Mouse (Mus musculus) T-helper 17 cell (primary cell): ENCODE measurements around the gene Syt13.

Experiments used
- in situ Hi-C, 2 experiments: fragments of 300-600 bp; cut with MboI, MseI; formaldehyde crosslinking; loops; 1 replicate in 1 of 2; 2 replicates in 1 of 2; pipeline ENCODE4 v1.15.1; 2025; ENCODE audit warnings: high pct_unique_total_duplicates in 2 of 2

Gene Syt13

DNA sequence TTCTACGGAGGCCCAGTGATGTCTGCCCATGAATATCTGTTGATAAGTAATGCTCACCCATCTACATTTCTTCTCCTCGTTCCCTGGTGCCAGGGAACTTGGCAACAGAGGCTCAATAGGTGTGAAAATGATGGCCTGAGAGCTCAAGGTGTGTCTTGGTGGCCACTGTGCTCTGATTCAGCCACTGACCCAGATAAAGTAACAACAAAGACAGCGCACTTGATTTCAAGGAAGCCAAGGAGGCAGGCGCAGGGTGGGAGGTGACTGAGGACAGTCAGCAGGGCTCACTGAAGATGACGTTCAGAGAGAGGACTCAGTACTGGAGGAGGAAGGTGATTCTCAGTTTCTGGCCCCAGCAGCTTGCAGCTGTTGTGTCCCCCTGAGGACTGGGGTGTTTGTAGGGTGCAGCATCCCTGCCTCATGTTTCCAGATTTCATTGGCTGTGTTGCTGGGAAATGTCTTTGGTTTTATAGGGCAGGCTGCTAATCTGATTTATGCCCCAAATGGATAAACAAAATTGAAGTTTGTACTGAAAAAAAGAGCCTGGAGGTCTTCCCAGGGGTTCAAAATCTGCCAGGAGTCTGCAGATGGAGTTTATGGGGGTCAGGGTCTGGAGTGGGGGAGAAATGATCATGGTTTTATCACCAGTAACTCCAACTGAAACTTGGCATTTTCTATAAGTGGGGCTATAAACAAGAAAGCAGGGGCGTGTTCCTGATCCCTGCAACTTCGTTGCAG, 2.7 kb downstream of the Syt13 start:
- in situ Hi-C loops, result loop anchor here in 1 of 2 experiments (5.0 to 25.0 kb wide), 2 partner anchors 35 to 1255 kb away; no protein-coding TSS in a partner anchor

GRCm38 (mm10) chr2:92920709-92921108, 5.8 kb downstream of the Syt13 start:
- in situ Hi-C loops, result loop anchor here in 1 of 2 experiments (25.0 kb wide), 1 partner anchor 1258 kb away; no protein-coding TSS in a partner anchor

- in situ Hi-C loops, result loop anchor here in 1 of 2 experiments (25.0 kb wide), 1 partner anchor 1262 kb away; no protein-coding TSS in a partner anchor
Observed at GRCm38 (mm10) chr2:92924677-92925259, 9.9 kb downstream of the Syt13 start.

DNA sequence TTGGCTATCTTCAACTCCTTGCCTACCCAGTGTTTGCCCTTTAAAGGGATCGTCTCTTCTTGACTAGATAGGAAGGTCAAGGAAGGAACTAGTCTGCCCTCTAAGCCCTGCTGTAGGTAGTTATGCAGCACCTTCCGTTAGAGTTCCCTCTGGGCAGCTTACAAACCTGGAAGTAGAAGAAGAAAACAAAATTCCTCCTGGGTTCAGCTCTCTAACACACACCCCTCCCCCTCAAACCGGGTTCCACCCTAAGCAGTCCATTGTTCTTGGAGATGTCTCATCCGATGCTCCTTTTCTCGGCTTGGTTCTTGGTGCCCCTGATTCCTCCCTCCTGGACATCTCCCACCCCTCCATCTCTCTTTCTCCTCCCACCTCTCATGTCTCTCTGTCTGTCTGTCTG, 14.8 kb downstream of the Syt13 start:
- in situ Hi-C loops, result no loop called here

- in situ Hi-C loops, result no loop called here
Observed at GRCm38 (mm10) chr2:92931061-92931460, 16.2 kb downstream of the Syt13 start.

GRCm38 (mm10) chr2:92933379-92933778, 18.5 kb downstream of the Syt13 start:
- in situ Hi-C loops, result no loop called here

DNA sequence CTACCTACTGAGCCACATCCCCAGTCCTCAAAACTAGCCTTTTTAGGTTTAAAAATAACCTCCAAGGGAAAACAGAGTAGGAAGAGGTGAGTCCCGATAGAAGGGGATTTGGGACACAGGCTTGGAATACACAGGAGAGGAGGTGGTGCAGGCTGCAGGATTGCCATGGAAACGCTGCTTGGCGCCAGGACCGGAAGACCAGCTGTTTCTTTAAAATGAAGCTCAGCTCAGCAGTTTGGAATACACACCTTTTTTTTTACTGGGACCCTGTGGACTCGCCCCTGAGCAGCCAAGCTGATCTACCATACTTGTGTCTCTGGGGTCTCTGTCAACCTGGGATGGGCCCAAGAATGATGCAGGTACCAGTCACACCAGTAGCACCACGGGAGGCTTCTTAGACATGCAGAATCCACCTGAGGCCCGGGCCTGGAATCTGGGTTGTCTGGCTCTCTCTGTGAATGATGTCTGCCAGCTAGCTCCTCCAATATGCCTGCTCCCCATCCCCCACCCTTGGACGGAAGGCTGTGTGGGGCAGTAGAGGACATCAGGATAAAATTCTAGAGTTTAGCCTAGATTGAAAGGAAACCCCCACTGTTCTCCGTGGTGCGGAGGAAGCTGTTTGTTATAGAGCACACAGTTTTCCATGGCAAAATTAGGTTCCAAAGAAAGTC, 19.5 kb downstream of the Syt13 start:
- in situ Hi-C loops, result no loop called here

DNA sequence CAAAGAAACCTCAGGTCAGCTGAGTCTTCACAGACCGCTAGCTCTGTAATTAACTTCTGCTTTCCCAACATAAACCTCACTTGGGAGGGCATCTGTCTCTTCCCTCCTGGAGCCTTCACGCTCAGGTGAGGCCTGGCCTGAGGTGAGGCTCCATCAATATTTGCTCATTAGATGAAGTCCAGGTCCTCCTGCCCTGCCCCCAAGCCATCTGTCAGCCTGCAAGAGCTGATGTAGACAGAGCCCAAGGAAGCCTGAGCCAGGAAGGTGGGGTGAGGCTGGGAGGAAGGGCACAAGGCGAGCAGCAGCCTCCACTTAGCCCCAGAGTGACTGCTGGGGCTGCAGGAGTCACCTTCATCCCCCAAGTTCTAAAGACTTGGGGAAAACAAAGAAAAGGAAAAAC, 20.6 kb downstream of the Syt13 start:
- in situ Hi-C loops, result no loop called here

GRCm38 (mm10) chr2:92938063-92938462, 23.2 kb downstream of the Syt13 start:
- in situ Hi-C loops, result no loop called here

GRCm38 (mm10) chr2:92938827-92939226, 23.9 kb downstream of the Syt13 start:
- in situ Hi-C loops, result no loop called here

DNA sequence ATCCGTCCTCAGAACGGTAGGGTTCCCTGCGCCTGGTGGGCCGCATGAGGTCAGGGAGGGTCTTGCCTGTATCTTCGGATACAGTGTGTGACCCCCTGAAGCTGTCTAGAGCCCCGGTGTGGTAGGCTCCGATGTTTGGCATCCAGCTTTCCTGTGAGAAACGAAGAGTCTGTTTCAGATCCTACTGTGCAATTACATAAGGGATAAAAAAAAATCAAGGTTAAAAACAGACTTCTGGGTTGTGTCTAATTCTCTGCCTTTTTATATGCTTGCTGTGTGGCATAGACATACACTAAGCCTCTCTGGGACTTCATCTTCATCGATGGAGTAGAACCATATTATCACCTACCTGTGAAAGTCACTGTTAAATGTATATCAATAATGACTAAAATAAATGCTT, 26.1 kb downstream of the Syt13 start:
- in situ Hi-C loops, result no loop called here

- in situ Hi-C loops, result no loop called here
Observed at GRCm38 (mm10) chr2:92941463-92941862, 26.6 kb downstream of the Syt13 start.

DNA sequence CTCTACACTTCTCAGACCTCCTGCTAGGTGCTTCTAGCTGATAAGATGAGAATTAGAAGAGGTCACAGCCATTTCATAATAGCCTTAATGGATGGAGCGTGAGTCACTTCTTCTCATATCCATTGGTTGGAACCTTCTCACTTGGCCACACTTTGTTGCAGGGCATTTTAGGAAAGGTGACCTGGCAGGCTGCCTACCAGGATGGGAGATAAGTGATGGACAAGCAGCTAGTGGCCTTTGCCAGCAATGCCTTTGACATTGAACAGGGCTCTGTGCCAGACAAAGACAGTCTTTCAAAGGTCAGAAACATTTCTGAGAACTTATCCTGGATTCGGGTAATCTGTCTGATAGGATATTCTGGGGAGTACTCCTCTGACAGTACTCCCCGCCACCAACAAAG, 28.5 kb downstream of the Syt13 start:
- in situ Hi-C loops, result no loop called here

- in situ Hi-C loops, result no loop called here
Observed at GRCm38 (mm10) chr2:92944356-92944755, 29.5 kb downstream of the Syt13 start.

DNA sequence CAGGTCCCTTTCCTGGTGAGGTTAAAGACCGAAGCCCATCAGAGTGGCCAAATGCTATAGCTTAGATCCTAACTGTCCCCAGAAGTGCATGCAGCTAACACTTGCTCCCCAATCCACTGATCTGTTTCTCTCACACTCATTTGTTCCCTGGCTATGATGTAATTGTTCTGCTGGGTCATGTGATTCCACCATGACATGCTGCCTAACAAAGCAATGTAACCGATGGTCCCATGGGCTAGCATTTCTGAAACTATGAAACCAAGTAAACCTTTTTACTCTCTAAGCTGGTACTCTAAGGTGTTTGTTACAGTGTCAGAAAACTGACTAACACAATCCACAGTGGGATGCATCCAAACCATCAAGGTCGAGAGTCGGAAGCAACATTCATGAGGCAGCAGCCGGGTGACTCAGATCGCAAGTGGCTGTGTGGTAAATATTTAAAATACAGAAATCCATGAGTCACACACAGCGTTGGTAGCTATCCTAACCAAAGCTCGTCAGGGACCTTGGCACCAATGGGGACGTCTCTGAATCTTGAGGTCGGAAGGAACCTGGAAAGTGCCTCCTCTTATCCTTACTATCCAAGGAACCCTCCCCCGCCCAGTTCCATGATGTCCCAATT, 30.3 kb downstream of the Syt13 start:
- in situ Hi-C loops, result no loop called here

- in situ Hi-C loops, result no loop called here
Observed at GRCm38 (mm10) chr2:92945824-92946598, 31.1 kb downstream of the Syt13 start.

DNA sequence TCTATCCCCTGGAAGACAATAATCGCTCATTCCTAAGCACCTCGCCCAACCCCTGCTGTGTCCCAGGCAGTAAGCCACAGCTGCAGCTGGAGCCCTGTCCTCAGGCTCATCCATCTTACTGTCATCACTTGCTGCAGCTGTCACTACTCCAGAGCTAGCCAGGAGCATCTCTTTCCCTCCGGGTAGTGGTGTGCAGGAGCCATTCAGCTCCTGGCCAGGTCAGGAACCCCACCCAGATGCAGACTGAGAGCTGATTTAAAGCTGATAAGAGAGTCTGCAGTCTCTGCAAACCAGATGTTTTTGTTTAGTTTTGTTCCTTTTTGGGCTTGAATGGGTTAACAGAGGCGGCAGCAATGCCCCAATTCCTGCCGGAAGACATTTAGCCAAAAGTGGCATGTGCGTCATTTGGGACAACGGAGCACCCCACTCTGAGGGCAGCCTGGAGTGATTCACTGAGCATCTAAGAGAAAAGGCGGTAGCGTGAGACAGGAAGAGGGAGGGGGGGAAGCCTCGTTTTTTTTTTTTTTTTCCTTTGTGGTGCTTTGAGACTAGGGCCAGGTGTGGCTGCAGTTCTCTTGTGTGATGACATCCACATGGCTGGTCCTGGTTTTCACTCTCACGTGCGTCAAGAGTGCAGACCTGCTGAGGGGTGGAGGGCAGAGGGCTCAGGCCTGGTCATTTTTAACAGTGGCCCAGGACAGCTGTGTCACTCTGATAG, 33.2 kb downstream of the Syt13 start:
- in situ Hi-C loops, result no loop called here

GRCm38 (mm10) chr2:92948699-92949300, 33.9 kb downstream of the Syt13 start:
- in situ Hi-C loops, result no loop called here

GRCm38 (mm10) chr2:92949518-92949917, 34.6 kb downstream of the Syt13 start:
- in situ Hi-C loops, result no loop called here

DNA sequence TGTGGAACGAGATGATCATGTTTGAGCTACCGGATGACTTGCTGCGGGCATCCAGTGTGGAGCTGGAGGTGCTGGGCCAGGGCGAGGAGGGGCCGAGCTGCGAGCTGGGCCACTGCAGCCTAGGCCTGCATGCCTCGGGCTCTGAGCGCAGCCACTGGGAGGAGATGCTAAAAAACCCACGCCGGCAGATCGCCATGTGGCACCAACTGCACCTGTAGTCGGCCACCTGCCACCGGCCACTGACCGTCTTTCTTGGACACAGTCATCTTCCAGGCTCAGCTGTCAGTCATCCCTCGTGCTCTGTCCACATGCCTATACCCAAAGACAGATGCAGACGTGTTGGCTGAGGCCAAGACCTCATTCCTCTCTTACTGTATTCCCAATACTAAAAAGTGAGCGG, 38.6 kb downstream of the Syt13 start:
- in situ Hi-C loops, result loop anchor here (5.0 kb wide), 2 partner anchors 36 to 56 kb away; partner anchors contain the start of gene Syt13 (in 1 of the 2)
